Mouse (Mus musculus) CH12.LX (cell line): Measurements from ENCODE around the gene Cept1. TPM values are rescaled to one million over a fixed set of nuclear protein-coding genes. Genes with fewer than 3 reads are reported as not detected.

Experiments used
- DNase-seq: peaks from one replicate; pipeline ENCODE4 v3.0.0-alpha.2; 2013; ENCODE audit errors: extremely low read depth
- H3K27ac ChIP-seq: 2 replicates; pipeline ENCODE4 v1.5.1; 2012; ENCODE audit warnings: low read depth, mild to moderate bottlenecking, control low read depth, moderate library complexity; ENCODE audit not compliant: insufficient read depth
- H3K27me3 ChIP-seq: replicated peaks from 2 replicates; pipeline ENCODE3; 2012; ENCODE audit warnings: inconsistent platforms
- H3K36me3 ChIP-seq, 2 experiments: replicated peaks in 1 of 2; 2 replicates each; pipeline versions ENCODE3 to v1.6.1; 2012; ENCODE audit warnings: inconsistent platforms in 1 of 2, low read length in 1 of 2, mild to moderate bottlenecking in 1 of 2, mixed read lengths in 1 of 2, moderate library complexity in 1 of 2; ENCODE audit not compliant: control insufficient read depth in 1 of 2, insufficient read depth in 1 of 2
- H3K4me1 ChIP-seq, 2 experiments: 2 replicates each; pipeline ENCODE4 v1.6.1; 2012; ENCODE audit warnings: inconsistent platforms in 1 of 2, moderate library complexity in 1 of 2; ENCODE audit not compliant: insufficient read depth in 2 of 2, control insufficient read depth in 1 of 2
- H3K4me2 ChIP-seq: 2 replicates; pipeline ENCODE4 v1.6.1; 2012; ENCODE audit warnings: low read depth, mild to moderate bottlenecking, control low read depth; ENCODE audit not compliant: poor library complexity, insufficient read depth, severe bottlenecking
- H3K4me3 ChIP-seq, 3 experiments: fragments of 150-350 bp in 1 of 3; sonication (generic) in 1 of 3; replicated peaks in 1 of 3; 2 replicates each; pipeline versions ENCODE3 to v1.5.1; 2011 to 2012; ENCODE audit warnings: low read depth in 2 of 3, low read length in 2 of 3, mild to moderate bottlenecking in 2 of 3, moderate library complexity in 2 of 3, control low read depth in 1 of 3, improper control_type of control experiment in 1 of 3, inconsistent platforms in 1 of 3, mixed read lengths in 1 of 3; ENCODE audit not compliant: poor library complexity in 1 of 3
- H3K79me2 ChIP-seq: replicated peaks from 2 replicates; pipeline ENCODE4 v1.6.1; 2012; ENCODE audit warnings: mild to moderate bottlenecking, moderate library complexity; ENCODE audit not compliant: control insufficient read depth, poor library complexity, insufficient read depth, severe bottlenecking; ENCODE audit errors: extremely low read depth
- H3K9ac ChIP-seq: 2 replicates; pipeline ENCODE4 v1.6.1; 2012; ENCODE audit warnings: low read depth, mild to moderate bottlenecking, control low read depth, moderate library complexity; ENCODE audit not compliant: insufficient read depth
- H3K9me3 ChIP-seq: replicated peaks from 2 replicates; pipeline ENCODE3; 2012; ENCODE audit warnings: low read length, inconsistent platforms, mixed read lengths
- BHLHE40 ChIP-seq: IDR thresholded peaks from 2 replicates; pipeline ENCODE4 v1.6.1; 2011; ENCODE audit warnings: mild to moderate bottlenecking, low read depth, low read length, improper control_type of control experiment
- CHD1 ChIP-seq: IDR thresholded peaks from 2 replicates; pipeline ENCODE4 v1.6.1; 2012; ENCODE audit warnings: low read depth, low read length, improper control_type of control experiment, inconsistent platforms
- CHD2 ChIP-seq: IDR thresholded peaks from 2 replicates; pipeline ENCODE4 v1.6.1; 2011; ENCODE audit warnings: low read length, improper control_type of control experiment
- CTCF ChIP-seq, 2 experiments: IDR thresholded peaks in 1 of 2; conservative IDR thresholded peaks in 1 of 2; 2 replicates each; pipeline ENCODE4 v1.5.1; 2011 to 2012; ENCODE audit warnings: low read depth in 2 of 2, low read length in 2 of 2, improper control_type of control experiment in 1 of 2, inconsistent platforms in 1 of 2, mild to moderate bottlenecking in 1 of 2, moderate library complexity in 1 of 2
- E2F4 ChIP-seq: IDR thresholded peaks from 2 replicates; pipeline ENCODE4 v1.6.1; 2011; ENCODE audit warnings: low read depth, low read length, improper control_type of control experiment; ENCODE audit not compliant: insufficient replicate concordance
- ELF1 ChIP-seq: IDR thresholded peaks from 2 replicates; pipeline ENCODE4 v1.6.1; 2014; ENCODE audit warnings: low read depth, mild to moderate bottlenecking, inconsistent platforms, low read length, improper control_type of control experiment
- EP300 ChIP-seq: IDR thresholded peaks from 2 replicates; pipeline ENCODE4 v1.6.1; 2011; ENCODE audit warnings: low read length, improper control_type of control experiment
- ETS1 ChIP-seq: conservative IDR thresholded peaks from 2 replicates; pipeline ENCODE4 v1.6.1; 2012; ENCODE audit warnings: low read depth, mild to moderate bottlenecking, inconsistent platforms, low read length, improper control_type of control experiment, moderate library complexity
- GABPA ChIP-seq: IDR thresholded peaks from 2 replicates; pipeline ENCODE4 v1.6.1; 2012; ENCODE audit warnings: low read depth, low read length, improper control_type of control experiment, inconsistent platforms; ENCODE audit not compliant: insufficient replicate concordance
- IRF4 ChIP-seq: IDR thresholded peaks from 2 replicates; pipeline ENCODE4 v1.6.1; 2014; ENCODE audit warnings: low read depth, mild to moderate bottlenecking, inconsistent platforms, low read length, improper control_type of control experiment
- JUND ChIP-seq: conservative IDR thresholded peaks from 2 replicates; pipeline ENCODE4 v1.6.1; 2011; ENCODE audit warnings: low read depth, low read length, improper control_type of control experiment
- MAX ChIP-seq: IDR thresholded peaks from 2 replicates; pipeline ENCODE4 v1.6.1; 2011; ENCODE audit warnings: low read length, improper control_type of control experiment
- MXI1 ChIP-seq: IDR thresholded peaks from 2 replicates; pipeline ENCODE4 v1.6.1; 2011; ENCODE audit warnings: mild to moderate bottlenecking, low read depth, low read length, improper control_type of control experiment
- NRF1 ChIP-seq: IDR thresholded peaks from 2 replicates; pipeline ENCODE4 v1.6.1; 2014; ENCODE audit warnings: low read depth, mild to moderate bottlenecking, inconsistent platforms, low read length, improper control_type of control experiment, moderate library complexity
- POLR2AphosphoS2 ChIP-seq: IDR thresholded peaks from 2 replicates; pipeline ENCODE4 v1.6.1; 2011; ENCODE audit warnings: low read depth, low read length, improper control_type of control experiment
- RAD21 ChIP-seq: IDR thresholded peaks from 2 replicates; pipeline ENCODE4 v1.6.1; 2011; ENCODE audit warnings: low read depth, mild to moderate bottlenecking, low read length, improper control_type of control experiment, moderate library complexity
- SIN3A ChIP-seq: IDR thresholded peaks from 2 replicates; pipeline ENCODE4 v1.6.1; 2012; ENCODE audit warnings: low read length, improper control_type of control experiment, inconsistent platforms
- TCF12 ChIP-seq: IDR thresholded peaks from 2 replicates; pipeline ENCODE4 v1.6.1; 2014; ENCODE audit warnings: low read depth, mild to moderate bottlenecking, inconsistent platforms, low read length, improper control_type of control experiment
- UBTF ChIP-seq: IDR thresholded peaks from 2 replicates; pipeline ENCODE4 v1.6.1; 2012; ENCODE audit warnings: low read depth, mild to moderate bottlenecking, inconsistent platforms, low read length, improper control_type of control experiment, moderate library complexity
- USF1 ChIP-seq: IDR thresholded peaks from 2 replicates; pipeline ENCODE4 v1.6.1; 2014; ENCODE audit warnings: low read depth, mild to moderate bottlenecking, inconsistent platforms, low read length, improper control_type of control experiment
- USF2 ChIP-seq: conservative IDR thresholded peaks from 2 replicates; pipeline ENCODE4 v1.6.1; 2011; ENCODE audit warnings: low read depth, low read length, improper control_type of control experiment
- ZC3H11A ChIP-seq: IDR thresholded peaks from 2 replicates; pipeline ENCODE4 v1.6.1; 2012; ENCODE audit warnings: low read depth, mild to moderate bottlenecking, inconsistent platforms, low read length, improper control_type of control experiment
- ZMIZ1 ChIP-seq: IDR thresholded peaks from 2 replicates; pipeline ENCODE4 v1.6.1; 2012; ENCODE audit warnings: low read depth, mild to moderate bottlenecking, inconsistent platforms, low read length, improper control_type of control experiment
- ZNF384 ChIP-seq: IDR thresholded peaks from 2 replicates; pipeline ENCODE4 v1.6.1; 2012; ENCODE audit warnings: low read depth, low read length, improper control_type of control experiment, inconsistent platforms
- dilution Hi-C: fragments of 300-500 bp; cut with MboI; formaldehyde crosslinking; loops from 2 replicates; pipeline ENCODE4 v1.14.3; 2020; ENCODE audit warnings: low sequenced_read_pairs; ENCODE audit not compliant: extremely low pct_unique_long_range_greater_than_20kb, extremely low pct_ligation_motif_present
- in situ Hi-C: fragments of 300-500 bp; cut with MboI; formaldehyde crosslinking; loops from 3 replicates; pipeline ENCODE4 v1.14.3; 2019; ENCODE audit warnings: low sequenced_read_pairs, low pct_ligation_motif_present, low pct_unique_long_range_greater_than_20kb, mixed read lengths
- polyA plus RNA-seq: library from polyadenylated mRNA; unstranded; fragments of >175 nt; gene quantifications from 2 replicates; pipeline ENCODE4 v1.2.1, GENCODE M21; 2012; ENCODE audit warnings: low read depth; ENCODE audit not compliant: insufficient read length
- total RNA-seq, 2 experiments: library from RNA; depleted of rRNA; stranded (reverse); fragments of 300-350 nt in 1 of 2; fragments of >200 nt in 1 of 2; gene quantifications; 2 replicates each; pipeline ENCODE4 v1.2.3; 2012 to 2014

Gene Cept1
- total and polyA plus RNA-seq, 3 experiments, result 27.7 to 73.8 (median 32.7) TPM

GRCm38 (mm10) chr3:106579296-106579695 lies 31.7 kb upstream of the Cept1 start:
- TF ChIP-seq BHLHE40, result no peak
- no peak for TF ChIP-seq USF2
- no peak for TF ChIP-seq UBTF
- no peak for TF ChIP-seq E2F4
- no peak for TF ChIP-seq CTCF (conservative IDR thresholded peaks at IDR 0.05 in 1 of 2, IDR thresholded peaks at IDR 0.05 in 1 of 2; ENCODE audit: low read depth in 2 of 2, low read length in 2 of 2)
- TF ChIP-seq ZC3H11A, result no peak
- TF ChIP-seq GABPA, result no peak
- TF ChIP-seq MAX, result no peak
- no peak for TF ChIP-seq EP300
- TF ChIP-seq ETS1, result no peak
- no peak for TF ChIP-seq ELF1
- TF ChIP-seq JUND, result no peak
- TF ChIP-seq MXI1, result no peak
- TF ChIP-seq SIN3A, result no peak
- TF ChIP-seq USF1, result no peak
- Histone ChIP-seq H3K27me3 (no peaks in the 10 kb centered on the region), H3K9me3 (no peaks in the 10 kb centered on the region), H3K9ac (no peak overlapping the region), H3K4me2 (no peak overlapping the region), H3K27ac (no peak overlapping the region), H3K4me1 (no peaks in the 10 kb centered on the region), H3K36me3 (peaks cover 0 to 2% of the 10 kb centered on the region in 2 experiments), H3K4me3 (no peak overlapping the region), H3K79me2 (no peaks in the 10 kb centered on the region)
- in situ Hi-C loops, result no loop called here
- DNase-seq, result no peak
- dilution Hi-C loops, result no loop called here

- no peak overlapping the region for H3K4me2 ChIP-seq
- dilution Hi-C loops (no loop called here), in situ Hi-C loops (no loop called here)
- H3K36me3 ChIP-seq, result peaks cover 2 to 18% of the 10 kb centered on the region in 2 experiments
- no peaks in the 10 kb centered on the region for H3K79me2 ChIP-seq
- H3K9me3 ChIP-seq, result no peaks in the 10 kb centered on the region
- H3K4me3 ChIP-seq, result no peak overlapping the region
- no peak for DNase-seq
- H3K27me3 ChIP-seq, result no peaks in the 10 kb centered on the region
- peaks cover 0 to 9% of the 10 kb centered on the region in 2 experiments; a peak in 1 of 4 replicates for H3K4me1 ChIP-seq
- TF ChIP-seq ZNF384 (no peak), USF1 (no peak), POLR2AphosphoS2 (no peak), ETS1 (no peak), RAD21 (no peak), JUND (no peak), CHD1 (no peak), SIN3A (no peak), TCF12 (no peak), ZMIZ1 (no peak), CHD2 (no peak), USF2 (no peak), NRF1 (no peak), E2F4 (no peak), IRF4 (no peak)
- H3K9ac ChIP-seq, result no peak overlapping the region
- H3K27ac ChIP-seq, result no peak overlapping the region
Measured at GRCm38 (mm10) chr3:106573191-106573590, 25.6 kb upstream of the Cept1 start.
